Mouse (Mus musculus) embryonic facial prominence, embryonic 15.5 days (tissue): Measurements from ENCODE around the gene Zfp324. TPM values are rescaled to one million over a fixed set of nuclear protein-coding genes. Genes with fewer than 3 reads are reported as not detected.
"Not testable (repeated sequence)": the region's sequence is repeated elsewhere in the genome, so short reads cannot be mapped to it uniquely, and the experiment has no call there.

Source experiments
- ATAC-seq: fragments of 200-750 bp; cut with Nextera tagmentation; 2 replicates; pipeline ENCODE4 v1.8.0; 2017; ENCODE audit warnings: low read depth, moderate TSS enrichment; ENCODE audit not compliant: insufficient number of reproducible peaks, low FRiP score, low TSS enrichment
- H3K27ac ChIP-seq: fragments of 300-500 bp; sonication (generic); replicated peaks from 2 replicates; pipeline ENCODE4 v1.5.1; 2015; ENCODE audit warnings: mild to moderate bottlenecking, inconsistent platforms
- H3K27me3 ChIP-seq: fragments of 300-500 bp; sonication (generic); 2 replicates; pipeline ENCODE4 v1.6.1; 2015; ENCODE audit warnings: inconsistent platforms
- H3K36me3 ChIP-seq: fragments of 300-500 bp; sonication (generic); 2 replicates; pipeline ENCODE4 v1.6.1; 2015; ENCODE audit warnings: mild to moderate bottlenecking, inconsistent platforms
- H3K4me1 ChIP-seq: fragments of 300-500 bp; sonication (generic); 2 replicates; pipeline ENCODE4 v1.6.1; 2015; ENCODE audit warnings: inconsistent platforms
- H3K4me2 ChIP-seq: fragments of 300-500 bp; sonication (generic); replicated peaks from 2 replicates; pipeline ENCODE4 v1.6.1; 2015; ENCODE audit warnings: mild to moderate bottlenecking, inconsistent platforms
- H3K4me3 ChIP-seq: fragments of 300-500 bp; sonication (generic); replicated peaks from 2 replicates; pipeline ENCODE4 v1.5.1; 2015; ENCODE audit warnings: mild to moderate bottlenecking, inconsistent platforms
- H3K9ac ChIP-seq: fragments of 300-500 bp; sonication (generic); 2 replicates; pipeline ENCODE4 v1.6.1; 2015; ENCODE audit warnings: inconsistent platforms
- H3K9me3 ChIP-seq: fragments of 300-500 bp; sonication (generic); replicated peaks from 2 replicates; pipeline ENCODE4 v1.6.1; 2016; ENCODE audit warnings: inconsistent platforms
- WGBS: fragments of 180-500 bp; shearing (Covaris S2); methylation state at CpG from one replicate; pipeline ENCODE4 v1.1.7; 2015; 5-methylcytosine and 5-hydroxymethylcytosine counted together
- polyA plus RNA-seq: library from polyadenylated mRNA; unstranded; fragments of >200 nt; fragmentation: Nextera tagmentation; extraction: Ambion mirVana; gene quantifications from 2 replicates; pipeline ENCODE4 v1.2.1, GENCODE M21; 2015

Gene Zfp324
- polyA plus RNA-seq, 1 experiment from 2014 or later: 14.0 TPM

- not testable (repeated sequence) for H3K4me2 ChIP-seq, H3K27me3 ChIP-seq, H3K36me3 ChIP-seq, H3K9me3 ChIP-seq, ATAC-seq, H3K27ac ChIP-seq, H3K4me1 ChIP-seq, H3K9ac ChIP-seq, H3K4me3 ChIP-seq
- 87% methylated on average over 4 of the region's 4 CpGs for WGBS
Measured at GRCm38 (mm10) chr7:12937254-12937803, 28.3 kb upstream of the Zfp324 start.

- ATAC-seq: no peak
- H3K9ac ChIP-seq: no peak overlapping the region
- WGBS: 78% methylated on average over 4 of the region's 4 CpGs
- no peaks in the 10 kb centered on the region for H3K36me3 ChIP-seq
- no peaks in the 10 kb centered on the region for H3K4me1 ChIP-seq
- no peak overlapping the region for H3K4me2 ChIP-seq
- H3K4me3 ChIP-seq: no peak overlapping the region
- no peak overlapping the region for H3K27ac ChIP-seq
- H3K9me3 ChIP-seq: no peaks in the 10 kb centered on the region
- H3K27me3 ChIP-seq: no peaks in the 10 kb centered on the region
Measured at GRCm38 (mm10) chr7:12940599-12940998, 25.0 kb upstream of the Zfp324 start.

GRCm38 (mm10) chr7:12943488-12943887 lies 22.1 kb upstream of the Zfp324 start:
- no peak overlapping the region for H3K4me3 ChIP-seq
- H3K4me2 ChIP-seq: no peak overlapping the region

GRCm38 (mm10) chr7:12949032-12949871 lies 16.4 kb upstream of the Zfp324 start:
- Histone ChIP-seq H3K36me3 (no peaks in the 10 kb centered on the region), H3K4me1 (peaks cover 10% of the 10 kb centered on the region), H3K27me3 (no peaks in the 10 kb centered on the region), H3K4me2 (peak overlapping the region; percentile 80), H3K27ac (peak overlapping the region; percentile 86), H3K9ac (peak overlapping the region; percentile 37), H3K9me3 (no peaks in the 10 kb centered on the region), H3K4me3 (peak overlapping the region; percentile 57)
- 7% methylated on average over 35 of the region's 35 CpGs for WGBS
- ATAC-seq: peak; percentile 97

More at GRCm38 (mm10) chr7:12943488-12943887, 22.1 kb upstream of the Zfp324 start:
- no peak for ATAC-seq
- Histone ChIP-seq H3K9me3 (no peaks in the 10 kb centered on the region), H3K36me3 (no peaks in the 10 kb centered on the region), H3K9ac (no peak overlapping the region), H3K27ac (no peak overlapping the region), H3K4me1 (no peaks in the 10 kb centered on the region), H3K27me3 (no peaks in the 10 kb centered on the region)

GRCm38 (mm10) chr7:12949872-12950229 lies 15.8 kb upstream of the Zfp324 start:
- Histone ChIP-seq H3K4me1 (peaks cover 10% of the 10 kb centered on the region), H3K4me3 (peak overlapping the region; percentile 57), H3K36me3 (no peaks in the 10 kb centered on the region), H3K9ac (peak overlapping the region; percentile 37), H3K27ac (peak overlapping the region; percentile 86), H3K9me3 (no peaks in the 10 kb centered on the region), H3K4me2 (peak overlapping the region; percentile 80), H3K27me3 (no peaks in the 10 kb centered on the region)
- WGBS: 8% methylated on average over 16 of the region's 16 CpGs
- ATAC-seq: no peak; the same call in none of the 2 replicates

- no peak overlapping the region for H3K9ac ChIP-seq
- H3K9me3 ChIP-seq: no peaks in the 10 kb centered on the region
- WGBS: 53% methylated on average over 3 of the region's 3 CpGs
- H3K4me3 ChIP-seq: no peak overlapping the region
- no peak overlapping the region for H3K27ac ChIP-seq
- no peak for ATAC-seq
- H3K27me3 ChIP-seq: no peaks in the 10 kb centered on the region
- no peaks in the 10 kb centered on the region for H3K36me3 ChIP-seq
- no peak overlapping the region for H3K4me2 ChIP-seq
- peaks cover 6% of the 10 kb centered on the region; the same call in 1 of the 2 replicates for H3K4me1 ChIP-seq
Measured at GRCm38 (mm10) chr7:12954896-12955295, 10.7 kb upstream of the Zfp324 start.

GRCm38 (mm10) chr7:12957511-12957910 lies 8.1 kb upstream of the Zfp324 start:
- Histone ChIP-seq H3K4me1 (no peaks in the 10 kb centered on the region), H3K4me3 (no peak overlapping the region), H3K9ac (no peak overlapping the region), H3K27ac (no peak overlapping the region), H3K4me2 (no peak overlapping the region), H3K36me3 (no peaks in the 10 kb centered on the region), H3K9me3 (no peaks in the 10 kb centered on the region), H3K27me3 (no peaks in the 10 kb centered on the region)
- WGBS: 69% methylated on average over 5 of the region's 5 CpGs
- ATAC-seq: no peak

- Histone ChIP-seq H3K4me3 (no peak overlapping the region), H3K27ac (no peak overlapping the region), H3K36me3 (no peaks in the 10 kb centered on the region), H3K4me2 (no peak overlapping the region), H3K9me3 (no peaks in the 10 kb centered on the region), H3K27me3 (no peaks in the 10 kb centered on the region), H3K4me1 (no peaks in the 10 kb centered on the region), H3K9ac (no peak overlapping the region)
- 71% methylated on average over 4 of the region's 4 CpGs for WGBS
- ATAC-seq: no peak
Measured at GRCm38 (mm10) chr7:12958948-12959347, 6.7 kb upstream of the Zfp324 start.

- 20% methylated on average over 4 of the region's 4 CpGs for WGBS
- Histone ChIP-seq H3K4me2 (no peak overlapping the region), H3K27ac (no peak overlapping the region), H3K9ac (no peak overlapping the region), H3K9me3 (no peaks in the 10 kb centered on the region), H3K27me3 (no peaks in the 10 kb centered on the region), H3K4me1 (0 out of 2 replicates have a peak, but pooled peaks cover under 1% of the 10 kb centered on the region), H3K4me3 (no peak overlapping the region), H3K36me3 (no peaks in the 10 kb centered on the region)
- no peak for ATAC-seq
Measured at GRCm38 (mm10) chr7:12959718-12960117, 5.9 kb upstream of the Zfp324 start.

GRCm38 (mm10) chr7:12961511-12962141 lies 4.0 kb upstream of the Zfp324 start:
- Histone ChIP-seq H3K9ac (peak overlapping the region; percentile 50), H3K36me3 (no peaks in the 10 kb centered on the region), H3K9me3 (no peaks in the 10 kb centered on the region), H3K27me3 (no peaks in the 10 kb centered on the region), H3K27ac (peak overlapping the region; percentile 92), H3K4me2 (peak overlapping the region; percentile 72), H3K4me3 (peak overlapping the region; percentile 50), H3K4me1 (peaks cover 10% of the 10 kb centered on the region)
- peak; percentile 79 for ATAC-seq
- WGBS: 1% methylated on average over 29 of the region's 29 CpGs

GRCm38 (mm10) chr7:12966104-12966845 lies 637 bp downstream of the Zfp324 start:
- no peaks in the 10 kb centered on the region for H3K27me3 ChIP-seq
- under 1% methylated on average over 26 of the region's 29 CpGs for WGBS
- peaks cover 15% of the 10 kb centered on the region for H3K4me1 ChIP-seq
- H3K36me3 ChIP-seq: peaks cover 27% of the 10 kb centered on the region
- H3K9ac ChIP-seq: peak overlapping the region; percentile 96
- peak overlapping the region; percentile 87 for H3K4me2 ChIP-seq
- peak; percentile 51 for ATAC-seq
- peak overlapping the region; percentile 84 for H3K4me3 ChIP-seq
- H3K9me3 ChIP-seq: no peaks in the 10 kb centered on the region
- peak overlapping the region; percentile 94 for H3K27ac ChIP-seq
